Mouse (Mus musculus) limb, embryonic 11.5 days (tissue): ENCODE measurements around the gene Rab5if. TPM values are rescaled to one million over a fixed set of nuclear protein-coding genes. Genes with fewer than 3 reads are reported as not detected.
"Not testable (repeated sequence)": the region's sequence is repeated elsewhere in the genome, so short reads cannot be mapped to it uniquely, and the experiment has no call there.

Experiments
- ATAC-seq: fragments of 200-750 bp; cut with Nextera tagmentation; 2 replicates; pipeline ENCODE4 v1.8.0; 2017; ENCODE audit warnings: low read depth; ENCODE audit not compliant: insufficient number of reproducible peaks, low FRiP score, low TSS enrichment
- DNase-seq: peaks from one replicate; pipeline ENCODE4 v3.0.0-alpha.2; 2015; ENCODE audit warnings: low spot score
- H3K27ac ChIP-seq: fragments of 300-500 bp; sonication (generic); replicated peaks from 2 replicates; pipeline ENCODE4 v1.5.1; 2014; ENCODE audit warnings: low read depth, mild to moderate bottlenecking, low read length
- H3K27me3 ChIP-seq: fragments of 300-500 bp; sonication (generic); 2 replicates; pipeline ENCODE4 v1.6.1; 2014; ENCODE audit warnings: mild to moderate bottlenecking, low read length, mixed read lengths; ENCODE audit not compliant: control insufficient read depth, insufficient read depth
- H3K36me3 ChIP-seq: fragments of 300-500 bp; sonication (generic); 2 replicates; pipeline ENCODE4 v1.6.1; 2014; ENCODE audit warnings: mild to moderate bottlenecking, low read length, moderate library complexity, mixed read lengths; ENCODE audit not compliant: control insufficient read depth, insufficient read depth
- H3K4me1 ChIP-seq: fragments of 300-500 bp; sonication (generic); 2 replicates; pipeline ENCODE4 v1.6.1; 2014; ENCODE audit warnings: low read length, mixed read lengths; ENCODE audit not compliant: control insufficient read depth, insufficient read depth
- H3K4me2 ChIP-seq: fragments of 300-500 bp; sonication (generic); 2 replicates; pipeline ENCODE4 v1.6.1; 2014; ENCODE audit warnings: low read depth, mild to moderate bottlenecking, moderate library complexity; ENCODE audit not compliant: severe bottlenecking
- H3K4me3 ChIP-seq: fragments of 300-500 bp; sonication (generic); 2 replicates; pipeline ENCODE4 v1.5.1; 2014; ENCODE audit warnings: low read depth, low read length
- H3K9ac ChIP-seq: fragments of 300-500 bp; sonication (generic); 2 replicates; pipeline ENCODE4 v1.6.1; 2014; ENCODE audit warnings: mild to moderate bottlenecking, low read length
- H3K9me3 ChIP-seq: fragments of 300-500 bp; sonication (generic); 2 replicates; pipeline ENCODE4 v1.6.1; 2016; ENCODE audit warnings: low read length; ENCODE audit not compliant: control insufficient read depth
- WGBS: fragments of 180-500 bp; shearing (Covaris S2); extraction: QIAGEN DNeasy Blood & Tissue Kit; methylation state at CpG from one replicate; pipeline ENCODE4 v1.1.7; 2014; 5-methylcytosine and 5-hydroxymethylcytosine counted together
- polyA plus RNA-seq: library from polyadenylated mRNA; unstranded; fragments of >200 nt; fragmentation: Nextera tagmentation; extraction: Ambion mirVana; gene quantifications from 2 replicates; pipeline ENCODE4 v1.2.1, GENCODE M21; 2014

Gene Rab5if
- polyA plus RNA-seq, 1 experiment from 2014 or later, result 202 TPM

GRCm38 (mm10) chr2:156916419-156917125 lies 53.6 kb downstream of the Rab5if start:
- no peak overlapping the region for H3K9ac ChIP-seq
- no peak overlapping the region for H3K27ac ChIP-seq
- no peak overlapping the region for H3K4me2 ChIP-seq
- no peaks in the 10 kb centered on the region for H3K4me1 ChIP-seq
- no peak for DNase-seq
- no peak overlapping the region for H3K4me3 ChIP-seq
- 81% methylated on average over 3 of the region's 3 CpGs for WGBS
- H3K9me3 ChIP-seq, result no peaks in the 10 kb centered on the region
- ATAC-seq, result no peak
- H3K27me3 ChIP-seq, result no peaks in the 10 kb centered on the region
- no peaks in the 10 kb centered on the region for H3K36me3 ChIP-seq

GRCm38 (mm10) chr2:156918562-156918961 lies 55.6 kb downstream of the Rab5if start:
- no peaks in the 10 kb centered on the region for H3K9me3 ChIP-seq
- ATAC-seq (no peak), DNase-seq (no peak)
- H3K27ac ChIP-seq, result no peak overlapping the region
- H3K27me3 ChIP-seq, result no peaks in the 10 kb centered on the region
- no peaks in the 10 kb centered on the region for H3K4me1 ChIP-seq
- H3K36me3 ChIP-seq, result no peaks in the 10 kb centered on the region
- no peak overlapping the region for H3K4me3 ChIP-seq
- no peak overlapping the region for H3K9ac ChIP-seq
- WGBS, result 70% methylated on average over 4 of the region's 4 CpGs
- no peak overlapping the region for H3K4me2 ChIP-seq

GRCm38 (mm10) chr2:156919191-156919590 lies 56.3 kb downstream of the Rab5if start:
- H3K4me1 ChIP-seq, H3K27me3 ChIP-seq, H3K4me2 ChIP-seq, H3K9me3 ChIP-seq, ATAC-seq, H3K36me3 ChIP-seq, DNase-seq, H3K4me3 ChIP-seq, H3K9ac ChIP-seq, H3K27ac ChIP-seq: not testable (repeated sequence)
- WGBS, result 90% methylated on average over 11 of the region's 11 CpGs

- Histone ChIP-seq H3K27ac (no peak overlapping the region), H3K4me2 (no peak overlapping the region), H3K9ac (no peak overlapping the region), H3K4me3 (no peak overlapping the region), H3K9me3 (no peaks in the 10 kb centered on the region), H3K27me3 (no peaks in the 10 kb centered on the region), H3K36me3 (no peaks in the 10 kb centered on the region), H3K4me1 (no peaks in the 10 kb centered on the region)
- WGBS, result 58% methylated on average over 2 of the region's 2 CpGs
- no peak for ATAC-seq
- DNase-seq, result no peak
Measured at GRCm38 (mm10) chr2:156919796-156920195, 56.9 kb downstream of the Rab5if start.

GRCm38 (mm10) chr2:156923057-156923456 lies 60.1 kb downstream of the Rab5if start:
- Histone ChIP-seq H3K9me3 (no peaks in the 10 kb centered on the region), H3K27me3 (no peaks in the 10 kb centered on the region)
- no peak for ATAC-seq

More at GRCm38 (mm10) chr2:156923057-156923456, 60.1 kb downstream of the Rab5if start:
- no peaks in the 10 kb centered on the region for H3K4me1 ChIP-seq
- no peak overlapping the region for H3K4me2 ChIP-seq
- DNase-seq, result no peak
- no peak overlapping the region for H3K27ac ChIP-seq
- H3K4me3 ChIP-seq, result no peak overlapping the region
- no peak overlapping the region for H3K9ac ChIP-seq
- WGBS, result 88% methylated on average over 5 of the region's 5 CpGs
- no peaks in the 10 kb centered on the region; the same call in 1 of the 2 replicates for H3K36me3 ChIP-seq

Other genes starting within 250 kb of the Rab5if start
- 119 and 121 TPM in 2 replicates for gene Dlgap4, start 249.4 kb upstream of the Rab5if start, polyA plus RNA-seq
- gene Myl9, start 87.7 kb upstream of the Rab5if start, polyA plus RNA-seq, result 82.0 and 83.8 TPM in 2 replicates
- 99.5 and 100.0 TPM in 2 replicates for gene Tgif2, start 23.1 kb upstream of the Rab5if start, polyA plus RNA-seq
- gene 4930518I15Rik, start 5.2 kb upstream of the Rab5if start, polyA plus RNA-seq, result 6.3 and 8.0 TPM in 2 replicates
- 0.51 and 0.52 TPM in 2 replicates for gene Sla2, start 24.1 kb downstream of the Rab5if start, polyA plus RNA-seq
- gene Ndrg3, start 128.9 kb downstream of the Rab5if start, polyA plus RNA-seq, result 40.3 and 40.7 TPM in 2 replicates
- 55.5 and 57.0 TPM in 2 replicates for gene Dsn1, start 144.0 kb downstream of the Rab5if start, polyA plus RNA-seq
- gene Soga1, start 216.1 kb downstream of the Rab5if start, polyA plus RNA-seq, result 5.7 and 7.0 TPM in 2 replicates
- not detected in 2 replicates for gene Tldc2, start 223.9 kb downstream of the Rab5if start, polyA plus RNA-seq